Mouse (Mus musculus): Measurements from ENCODE around the gene Zfp871. TPM values are rescaled to one million over a fixed set of nuclear protein-coding genes. Genes with fewer than 3 reads are reported as not detected.

Gene Zfp871
- polyA plus RNA-seq (2017; shearing (Covaris generic)) = 10 to 100 TPM; 36.0 to 59.7 (median 40.2) TPM

DNA sequence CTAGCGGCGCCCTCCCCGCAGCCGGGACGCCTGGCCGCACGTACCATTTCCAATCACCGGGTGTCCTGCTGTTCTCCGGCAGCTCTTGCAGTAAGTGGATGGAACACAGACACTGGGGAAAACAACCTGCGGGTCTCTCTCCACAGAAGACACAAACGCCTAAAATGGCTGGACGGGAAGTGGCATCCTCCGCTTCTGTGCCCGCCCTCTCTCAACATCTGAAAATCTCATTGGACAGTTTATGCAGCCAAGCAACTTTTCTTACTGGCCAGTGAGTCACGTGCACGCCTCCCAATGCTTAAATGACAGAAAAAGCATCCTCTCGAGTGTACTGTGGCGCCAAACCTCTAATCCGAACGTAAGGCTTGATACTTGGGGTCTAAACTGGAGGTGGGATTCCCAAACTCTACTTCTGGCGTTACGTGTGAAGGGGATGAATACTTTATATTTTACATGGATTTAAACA, at the start of gene Zfp871:
Zfp871 (minus strand) TSS at position 194 of the 466 bp plus-strand sequence.
- peak; percentile 99 for ATAC-seq

DNA sequence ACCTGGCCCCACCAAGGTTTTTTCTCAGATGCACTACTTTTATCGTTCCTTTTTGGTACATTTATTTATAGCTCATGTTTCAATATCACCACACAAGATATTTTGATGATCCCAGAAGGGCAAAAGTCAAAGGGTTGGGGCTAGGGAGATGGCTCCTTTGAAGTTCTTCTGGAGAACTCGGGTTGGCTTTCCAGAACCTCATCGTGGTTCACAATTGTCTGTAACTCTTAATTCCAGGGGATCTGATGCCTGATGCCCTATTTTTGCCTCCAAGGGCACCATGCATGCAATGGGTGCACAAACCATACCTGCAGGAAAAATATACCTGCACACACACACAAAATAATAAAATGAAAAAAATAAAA, 42.3 kb upstream of the Zfp871 start:
- no peak for ATAC-seq

DNA sequence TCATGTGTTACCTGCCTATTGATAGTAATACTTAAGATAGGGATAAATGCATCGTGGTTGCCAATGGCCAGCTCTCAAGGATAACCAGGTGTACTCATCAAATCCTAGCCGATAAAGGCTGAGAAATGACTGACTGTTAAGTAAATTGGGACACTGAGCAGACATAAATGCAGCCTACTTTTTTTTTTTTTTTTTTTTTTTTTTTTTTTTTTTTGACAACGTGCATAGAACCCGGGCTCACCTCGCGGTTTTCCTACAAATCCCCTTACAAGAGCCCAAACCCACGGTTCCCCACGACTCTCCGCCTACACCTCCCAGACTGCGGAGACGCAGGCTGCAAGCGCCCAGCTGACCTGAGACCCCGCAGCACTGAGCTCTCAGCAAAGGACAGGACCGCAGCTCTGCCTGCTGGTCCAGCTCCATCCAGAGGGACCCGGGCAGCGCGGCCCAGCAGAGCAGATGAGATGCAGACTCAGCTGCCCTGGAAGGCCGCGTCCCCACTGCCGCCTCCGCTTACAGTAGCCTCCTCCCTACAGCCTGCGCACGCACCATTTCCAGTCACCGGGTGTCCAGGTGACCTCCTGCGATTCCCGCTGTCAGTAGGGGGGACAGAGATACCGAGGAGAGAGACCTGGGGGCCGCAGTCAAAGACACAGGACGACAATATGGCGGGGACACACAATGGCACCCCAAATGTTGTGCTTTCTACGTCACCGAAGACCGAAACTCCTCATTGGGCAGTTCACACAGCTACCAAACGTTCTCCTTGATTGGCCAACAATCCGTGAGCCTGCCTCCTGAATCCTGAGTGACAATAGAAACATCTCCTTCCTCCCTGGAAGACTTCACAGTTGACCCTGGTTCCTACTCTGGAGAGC, 41.7 kb upstream of the Zfp871 start, which contains the start of gene Zfp799:
Zfp799 (minus strand) TSS at position 722 of the 878 bp plus-strand sequence.
- peak; percentile 100 for ATAC-seq

GRCm38 (mm10) chr17:32816074-32816784, 28.1 kb upstream of the Zfp871 start:
- ATAC-seq = no peak

DNA sequence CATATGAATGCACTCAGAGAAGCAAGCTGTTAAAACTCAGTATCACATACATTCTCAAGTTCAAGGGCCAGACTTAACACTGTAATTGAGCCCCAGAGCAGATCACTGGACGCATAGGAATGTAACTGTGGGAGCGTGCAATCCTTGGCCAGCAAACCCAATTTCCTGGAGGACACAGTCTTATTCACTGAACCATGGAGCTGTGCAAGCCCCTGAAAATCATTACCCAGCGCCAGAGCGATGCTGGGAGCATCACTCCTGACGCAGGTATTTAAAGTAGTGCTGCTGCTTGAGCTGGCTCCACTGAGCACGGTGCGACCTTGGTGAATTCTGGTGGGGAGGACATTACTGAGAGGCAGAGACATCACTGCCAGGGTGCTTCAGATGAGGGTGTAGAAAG, 26.0 kb upstream of the Zfp871 start:
- ATAC-seq = no peak

- ATAC-seq = no peak
These were observed 22.6 kb upstream of the Zfp871 start for GRCm38 (mm10) chr17:32810648-32811047.

- no peak for ATAC-seq
These were observed 21.7 kb upstream of the Zfp871 start, which contains the start of gene Zfp811 for GRCm38 (mm10) chr17:32809544-32810374. Zfp811 (minus strand) TSS chr17:32809931.

DNA sequence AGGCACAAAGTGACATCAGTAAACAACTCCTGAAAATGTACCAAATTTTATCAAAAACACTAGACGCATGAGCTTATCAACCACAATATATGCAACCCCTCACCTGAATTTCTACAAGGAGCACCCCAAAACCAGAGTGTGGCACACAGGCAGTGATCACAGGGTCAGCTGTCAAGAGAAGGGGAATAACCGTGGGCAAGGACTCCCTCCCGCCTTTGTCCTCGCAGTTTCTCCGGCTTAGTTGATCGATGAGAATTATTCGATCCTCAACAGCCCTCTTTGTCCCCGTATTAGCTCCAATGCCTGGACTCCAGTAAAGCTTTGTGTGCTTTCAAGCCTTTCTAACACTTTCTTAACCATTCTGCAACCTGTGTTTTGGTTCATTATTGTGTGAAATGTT, 20.8 kb upstream of the Zfp871 start:
- ATAC-seq = no peak

DNA sequence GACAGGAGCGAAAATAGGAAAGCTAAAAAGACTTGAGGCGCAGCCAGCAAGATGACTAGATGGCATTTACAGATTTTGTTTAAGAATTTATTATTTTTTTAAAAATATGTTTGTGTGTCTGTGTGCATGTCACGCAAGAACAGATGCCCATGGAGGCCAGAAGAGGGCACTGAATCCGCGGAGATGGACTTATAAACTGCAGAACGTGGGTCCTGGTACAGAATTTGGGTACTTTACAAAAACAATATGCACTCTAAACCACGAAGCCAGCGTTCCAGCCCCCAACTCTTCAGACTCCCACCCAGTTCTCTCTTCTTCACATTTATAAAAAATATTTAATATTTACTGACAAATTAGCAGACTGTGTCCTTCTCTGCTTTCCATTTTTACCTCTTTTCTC, 1.2 kb upstream of the Zfp871 start:
- ATAC-seq = no peak

GRCm38 (mm10) chr17:32788576-32788975, 489 bp upstream of the Zfp871 start:
- no peak for ATAC-seq

- peak; percentile 52 for ATAC-seq
These were observed 522 bp downstream of the Zfp871 start for GRCm38 (mm10) chr17:32787436-32788093.

GRCm38 (mm10) chr17:32786944-32787343, 1.1 kb downstream of the Zfp871 start:
- ATAC-seq = no peak

DNA sequence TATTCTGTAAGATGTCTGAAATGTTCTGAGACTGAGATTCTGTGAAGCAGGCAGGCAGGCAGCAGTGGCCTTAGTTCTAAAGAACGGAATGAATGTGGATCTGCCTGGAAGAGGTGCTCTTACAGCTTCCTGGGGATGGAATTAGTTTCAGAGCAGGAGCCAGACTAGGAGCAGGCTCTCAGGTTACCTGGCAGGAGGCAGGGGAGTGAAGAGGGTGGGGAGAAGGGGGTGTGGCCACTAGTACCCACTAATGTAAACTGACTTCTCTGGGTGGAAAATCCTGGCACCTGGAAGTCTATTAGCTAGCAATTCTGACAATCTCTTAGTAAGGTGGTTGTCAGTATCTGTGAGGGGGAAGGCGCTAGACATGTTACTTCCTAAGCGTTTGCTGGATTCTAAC, 2.4 kb downstream of the Zfp871 start:
- no peak for ATAC-seq

DNA sequence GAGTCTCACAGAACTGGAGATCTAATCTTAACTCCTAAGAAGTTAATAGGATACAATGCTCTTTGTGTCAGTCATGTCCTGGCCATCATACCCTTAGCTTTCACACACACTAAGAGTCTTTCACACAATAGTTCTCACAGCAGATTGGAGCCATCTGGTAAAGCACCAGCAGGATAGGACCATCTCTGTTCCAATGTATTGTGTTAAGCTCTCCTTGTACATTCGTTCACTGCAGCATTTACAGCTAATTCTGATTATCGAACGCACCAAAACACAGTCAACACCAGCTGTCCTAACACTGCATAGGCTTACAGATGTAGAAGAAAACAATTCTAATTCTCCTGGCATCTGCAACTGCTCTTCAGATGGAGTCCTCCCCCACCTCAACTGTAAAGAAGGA, 10.5 kb downstream of the Zfp871 start:
- no peak for ATAC-seq

- ATAC-seq = no peak
These were observed 16.9 kb downstream of the Zfp871 start for GRCm38 (mm10) chr17:32771213-32771612.

DNA sequence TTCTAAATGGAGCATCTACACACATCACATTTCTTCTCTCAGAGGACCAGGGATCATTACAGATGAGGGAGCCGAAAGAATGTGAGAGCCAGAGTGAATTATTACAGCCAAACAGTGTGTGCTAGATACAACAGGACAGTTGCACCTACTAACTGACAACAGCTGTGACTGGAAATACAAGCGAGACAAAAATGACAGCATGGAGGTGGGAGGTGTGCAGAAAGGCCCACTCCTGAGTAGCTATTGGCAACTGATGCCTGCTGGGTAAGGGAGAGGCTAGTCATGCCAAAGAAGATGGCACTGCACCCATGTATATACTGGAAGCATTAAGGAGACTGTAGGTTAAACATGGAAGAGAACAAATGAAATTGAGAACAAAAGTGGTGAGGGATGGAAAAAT, 21.7 kb downstream of the Zfp871 start:
- ATAC-seq = no peak

- no peak for ATAC-seq
These were observed 30.8 kb downstream of the Zfp871 start for GRCm38 (mm10) chr17:32757331-32757730.

DNA sequence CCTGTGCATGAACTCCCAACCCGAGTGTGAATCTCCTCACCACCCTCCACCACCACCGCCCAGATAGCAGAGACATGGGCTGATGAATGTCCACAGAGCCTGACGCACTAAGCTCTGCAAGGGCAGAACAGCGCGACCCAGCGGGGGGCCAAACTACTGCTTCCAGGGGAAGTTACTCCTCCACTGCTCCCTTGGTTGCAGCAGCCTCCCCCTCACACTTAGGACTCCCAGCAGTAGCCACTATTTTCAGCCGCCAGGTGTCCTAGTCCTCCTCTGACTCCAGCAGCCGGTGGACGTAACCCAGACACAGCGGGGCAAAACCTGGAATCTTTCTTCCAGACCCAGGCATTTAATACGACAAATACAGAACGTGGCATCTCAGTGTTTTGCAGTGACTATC, 34.5 kb downstream of the Zfp871 start:
- no peak for ATAC-seq

GRCm38 (mm10) chr17:32752813-32753360, 35.2 kb downstream of the Zfp871 start:
- no peak for ATAC-seq

- no peak for ATAC-seq
These were observed 37.5 kb downstream of the Zfp871 start for GRCm38 (mm10) chr17:32750611-32751010.

DNA sequence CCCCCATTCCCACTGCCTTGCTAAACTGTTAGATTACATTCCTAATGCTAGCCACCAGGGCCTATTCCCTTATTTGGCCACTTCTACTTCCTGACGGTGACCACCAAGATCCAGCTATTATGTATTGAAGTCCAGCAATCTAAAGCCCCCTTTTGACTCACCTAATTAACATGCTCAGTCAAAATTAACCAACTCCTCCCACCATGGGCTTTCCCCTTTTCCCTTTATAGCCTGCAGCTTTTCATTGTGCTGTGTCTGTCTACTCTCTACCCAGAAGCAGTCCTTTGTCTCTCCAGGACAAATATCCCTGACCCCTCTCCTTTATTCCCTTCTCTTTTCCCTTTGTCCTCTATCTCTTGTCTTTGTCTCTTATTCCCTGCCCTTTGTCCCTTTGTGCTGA, 47.0 kb downstream of the Zfp871 start:
- no peak for ATAC-seq

DNA sequence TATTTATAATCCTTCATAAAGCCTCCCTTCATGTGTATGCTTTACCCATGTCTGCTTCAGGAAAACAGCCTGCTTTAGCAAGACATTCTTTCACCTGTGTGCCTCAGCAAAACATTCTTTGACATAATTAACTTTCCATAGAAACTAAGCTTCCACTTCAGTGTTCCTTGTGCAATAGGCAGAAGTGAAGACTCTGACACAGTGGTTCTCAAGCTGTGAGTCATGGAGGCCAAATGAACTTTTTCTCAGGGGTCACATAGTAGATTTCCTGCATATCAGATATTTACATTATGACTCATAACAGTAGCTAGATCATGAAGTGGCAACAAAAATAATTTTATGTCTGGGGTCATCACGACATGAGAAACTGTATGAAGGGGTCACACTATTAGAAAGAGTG, 49.7 kb downstream of the Zfp871 start:
- ATAC-seq = no peak
